Comparison of ENCODE assay signal across 9 mouse cellular contexts in genomic region chr7:25619722-25619991, GRCm38 (mm10). TPM values are rescaled to one million over a fixed set of nuclear protein-coding genes. Genes with fewer than 3 reads are reported as not detected.
A peak's percentile ranks its signal among the peaks of the same experiment; 100 is the strongest.
DNase-seq lines count a peak whose midpoint lies in the region; ATAC-seq and TF ChIP-seq lines count a peak whose summit lies in the region.
"Had no signal": no experiment of that assay in that cellular context is flagged by ENCODE, and none has a peak within 500 bp of the region (broad histone marks: within the 10 kb centered on the region; RNA-seq: fewer than 3 reads in every experiment).

No protein-coding gene starts in this region.

- peak overlapping the region; percentile 76 for H3K4me2 ChIP-seq in kidney, embryonic 16.5 days (replicated peaks; ENCODE audit: low read depth, low read length)
- peak overlapping the region; percentile 55 for H3K4me2 ChIP-seq in hindbrain, embryonic 14.5 days (replicated peaks)
- peak overlapping the region; percentile 66 for H3K4me2 ChIP-seq in midbrain, embryonic 14.5 days (ENCODE audit: low read length)

- H3K4me3 ChIP-seq in kidney, embryonic 16.5 days (ENCODE audit: low read length) = peak overlapping the region; percentile 75
- H3K4me3 ChIP-seq in cortical plate, adult 2 months (ENCODE audit: insufficient read depth, low read length) = peak overlapping the region; percentile 55
- H3K4me3 ChIP-seq in hindbrain, embryonic 14.5 days (replicated peaks; ENCODE audit: low read length) = peak overlapping the region; percentile 62
- H3K4me3 ChIP-seq in midbrain, embryonic 14.5 days (replicated peaks; ENCODE audit: low read depth, low read length) = peak overlapping the region; percentile 51

- H3K9ac ChIP-seq in kidney, embryonic 16.5 days (replicated peaks; ENCODE audit: low read length) = peak overlapping the region; percentile 75
- H3K9ac ChIP-seq in hindbrain, embryonic 14.5 days = peak overlapping the region; percentile 62
- peak overlapping the region; percentile 41; the same call in 1 of the 2 replicates for H3K9ac ChIP-seq in midbrain, embryonic 14.5 days (replicated peaks; ENCODE audit: low read length)

- DNase-seq in kidney, postnatal 25 days = no peak
- DNase-seq in hindbrain, embryonic 14.5 days (ENCODE audit: low spot score) = no peak
- DNase-seq in midbrain, embryonic 14.5 days = no peak
- no peak for DNase-seq in gastrocnemius, adult 8-10 months (ENCODE audit: low spot score in 2 of 2)
- DNase-seq in frontal cortex, adult 2 months (ENCODE audit: extremely low spot score in 1 of 2, low spot score in 1 of 2) = no peak
- no peak for DNase-seq in right cerebral cortex, postnatal 4 days

- TF ChIP-seq CTCF in cortical plate, adult 2 months (IDR thresholded peaks at IDR 0.05; ENCODE audit: extremely low read depth, insufficient read depth, low read length) = no peak

- no peak for ATAC-seq in kidney, embryonic 16.5 days (ENCODE audit: low FRiP score, low TSS enrichment)
- ATAC-seq in hindbrain, embryonic 14.5 days (ENCODE audit: low FRiP score) = no peak
- no peak for ATAC-seq in midbrain, embryonic 14.5 days (ENCODE audit: low FRiP score, low TSS enrichment)

- TF ChIP-seq POLR2A in cortical plate, adult 2 months (IDR thresholded peaks at IDR 0.05; ENCODE audit: extremely low read depth, insufficient read depth, low read length) = no peak

- H3K27me3 ChIP-seq in kidney, embryonic 16.5 days (ENCODE audit: insufficient read depth, low read length) = no peaks in the 10 kb centered on the region
- no peaks in the 10 kb centered on the region for H3K27me3 ChIP-seq in hindbrain, embryonic 14.5 days (ENCODE audit: control insufficient read depth, insufficient read depth, low read length)
- H3K27me3 ChIP-seq in midbrain, embryonic 14.5 days (ENCODE audit: control insufficient read depth, insufficient read depth, low read length) = 0 out of 2 replicates have a peak, but pooled peaks cover 6% of the 10 kb centered on the region

- peaks cover 10% of the 10 kb centered on the region; the same call in 1 of the 2 replicates for H3K4me1 ChIP-seq in kidney, embryonic 16.5 days (ENCODE audit: insufficient read depth, low read length)
- H3K4me1 ChIP-seq in cortical plate, adult 2 months (ENCODE audit: control insufficient read depth, insufficient read depth, low read length) = no peaks in the 10 kb centered on the region
- H3K4me1 ChIP-seq in hindbrain, embryonic 14.5 days (replicated peaks; ENCODE audit: control insufficient read depth, insufficient read depth, low read length) = peaks cover 5% of the 10 kb centered on the region; the same call in 1 of the 2 replicates
- peaks cover 5% of the 10 kb centered on the region; the same call in 1 of the 2 replicates for H3K4me1 ChIP-seq in midbrain, embryonic 14.5 days (ENCODE audit: control insufficient read depth, insufficient read depth, low read length)

- H3K9me3 ChIP-seq in kidney, embryonic 16.5 days (ENCODE audit: low read length) = no peaks in the 10 kb centered on the region
- no peaks in the 10 kb centered on the region for H3K9me3 ChIP-seq in hindbrain, embryonic 14.5 days (ENCODE audit: control insufficient read depth, low read length)
- H3K9me3 ChIP-seq in midbrain, embryonic 14.5 days (ENCODE audit: control insufficient read depth, low read length) = no peaks in the 10 kb centered on the region

- H3K27ac ChIP-seq in kidney, embryonic 16.5 days (ENCODE audit: low read length) = peak overlapping the region; percentile 85
- H3K27ac ChIP-seq in cortical plate, adult 2 months (ENCODE audit: insufficient read depth, low read length) = no peak overlapping the region
- no peak overlapping the region for H3K27ac ChIP-seq in hindbrain, embryonic 14.5 days
- H3K27ac ChIP-seq in midbrain, embryonic 14.5 days (replicated peaks; ENCODE audit: low read depth, low read length) = no peak overlapping the region

- 15% methylated on average over 5 of the region's 5 CpGs for WGBS in kidney, embryonic 16.5 days
- 25% methylated on average over 5 of the region's 5 CpGs for WGBS in hindbrain, embryonic 14.5 days
- 23% methylated on average over 5 of the region's 5 CpGs for whole genome bisulfite sequencing in midbrain, embryonic 14.5 days

- H3K36me3 ChIP-seq in kidney, embryonic 16.5 days (ENCODE audit: insufficient read depth, low read length) = peaks cover 33% of the 10 kb centered on the region
- peaks cover 29% of the 10 kb centered on the region for H3K36me3 ChIP-seq in hindbrain, embryonic 14.5 days (replicated peaks; ENCODE audit: control insufficient read depth, insufficient read depth)
- H3K36me3 ChIP-seq in midbrain, embryonic 14.5 days (ENCODE audit: control insufficient read depth, insufficient read depth, low read length) = peaks cover 16% of the 10 kb centered on the region; the same call in 1 of the 2 replicates

RNA-seq across cellular contexts. Expression of gene Dmac2, which starts 0.4 kb away (rescaled TPM):
- 61.8 and 64.7 TPM in 2 replicates for polyA plus RNA-seq in kidney, embryonic 16.5 days (2015; fragmentation: Nextera tagmentation; extraction: Ambion mirVana)
- polyA plus RNA-seq in cortical plate, adult 2 months (2012; rRNA removed) = 76.8 and 79.1 TPM in 2 replicates
- polyA plus RNA-seq in hindbrain, embryonic 14.5 days (2014; fragmentation: Nextera tagmentation; extraction: Ambion mirVana) = 43.3 and 43.8 TPM in 2 replicates
- 40.4 and 44.9 TPM in 2 replicates for polyA plus RNA-seq in midbrain, embryonic 14.5 days (2014; fragmentation: Nextera tagmentation; extraction: Ambion mirVana)
- 10 to 100 TPM; 32.4 to 38.1 (median 36.0) TPM for total RNA-seq in gastrocnemius, adult 8-10 months (2022)
- polyA plus RNA-seq in frontal cortex, adult 2 months (2012; rRNA removed) = 78.7 and 82.1 TPM in 2 replicates

RNA-seq across cellular contexts. Expression of gene Erich4, which starts 4.0 kb away (rescaled TPM):
- polyA plus RNA-seq in kidney, embryonic 16.5 days (2015; fragmentation: Nextera tagmentation; extraction: Ambion mirVana) = 4.5 and 5.5 TPM in 2 replicates
- polyA plus RNA-seq in cortical plate, adult 2 months (2012; rRNA removed) = not detected in 2 replicates
- polyA plus RNA-seq in hindbrain, embryonic 14.5 days (2014; fragmentation: Nextera tagmentation; extraction: Ambion mirVana) = not detected in 2 replicates
- not detected in 2 replicates for polyA plus RNA-seq in midbrain, embryonic 14.5 days (2014; fragmentation: Nextera tagmentation; extraction: Ambion mirVana)
- total RNA-seq in gastrocnemius, adult 8-10 months (2022) = not detected
- 0.15 and 0.36 TPM in 2 replicates for polyA plus RNA-seq in frontal cortex, adult 2 months (2012; rRNA removed)
- total RNA-seq: gastrocnemius, postnatal 4 days had no signal

RNA-seq across cellular contexts. Expression of gene B3gnt8, which starts 6.8 kb away (rescaled TPM):
- 14.2 and 15.0 TPM in 2 replicates for polyA plus RNA-seq in kidney, embryonic 16.5 days (2015; fragmentation: Nextera tagmentation; extraction: Ambion mirVana)
- polyA plus RNA-seq in cortical plate, adult 2 months (2012; rRNA removed) = 0.42 and 0.73 TPM in 2 replicates
- 0.27 and 0.43 TPM in 2 replicates for polyA plus RNA-seq in hindbrain, embryonic 14.5 days (2014; fragmentation: Nextera tagmentation; extraction: Ambion mirVana)
- 0.30 and 0.50 TPM in 2 replicates for polyA plus RNA-seq in midbrain, embryonic 14.5 days (2014; fragmentation: Nextera tagmentation; extraction: Ambion mirVana)
- total RNA-seq in gastrocnemius, adult 8-10 months (2022) = 1 to 10 TPM in 2 of 4 experiments, under 1 TPM in 2; 0.22 to 1.5 (median 0.95) TPM
- 0.95 and 1.1 TPM in 2 replicates for polyA plus RNA-seq in frontal cortex, adult 2 months (2012; rRNA removed)

RNA-seq across cellular contexts. Expression of gene Bckdha, which starts 39.1 kb away (rescaled TPM):
- polyA plus RNA-seq in kidney, embryonic 16.5 days (2015; fragmentation: Nextera tagmentation; extraction: Ambion mirVana) = 90.3 and 91.7 TPM in 2 replicates
- polyA plus RNA-seq in cortical plate, adult 2 months (2012; rRNA removed) = 63.7 and 66.1 TPM in 2 replicates
- 33.0 and 37.3 TPM in 2 replicates for polyA plus RNA-seq in hindbrain, embryonic 14.5 days (2014; fragmentation: Nextera tagmentation; extraction: Ambion mirVana)
- 40.6 and 46.3 TPM in 2 replicates for polyA plus RNA-seq in midbrain, embryonic 14.5 days (2014; fragmentation: Nextera tagmentation; extraction: Ambion mirVana)
- total RNA-seq in gastrocnemius, adult 8-10 months (2022) = 100 to 1,000 TPM; 116 to 140 (median 128) TPM
- polyA plus RNA-seq in frontal cortex, adult 2 months (2012; rRNA removed) = 67.9 and 71.9 TPM in 2 replicates

RNA-seq across cellular contexts. Expression of gene Exosc5, which starts 39.3 kb away (rescaled TPM):
- 90.0 and 92.6 TPM in 2 replicates for polyA plus RNA-seq in kidney, embryonic 16.5 days (2015; fragmentation: Nextera tagmentation; extraction: Ambion mirVana)
- 31.3 and 31.5 TPM in 2 replicates for polyA plus RNA-seq in cortical plate, adult 2 months (2012; rRNA removed)
- polyA plus RNA-seq in hindbrain, embryonic 14.5 days (2014; fragmentation: Nextera tagmentation; extraction: Ambion mirVana) = 31.5 and 39.7 TPM in 2 replicates
- polyA plus RNA-seq in midbrain, embryonic 14.5 days (2014; fragmentation: Nextera tagmentation; extraction: Ambion mirVana) = 38.3 and 41.3 TPM in 2 replicates
- total RNA-seq in gastrocnemius, adult 8-10 months (2022) = 10 to 100 TPM; 24.3 to 32.8 (median 27.2) TPM
- 33.9 TPM in 2 replicates for polyA plus RNA-seq in frontal cortex, adult 2 months (2012; rRNA removed)
